Mouse (Mus musculus) left cerebral cortex, adult 8-10 months (tissue): ENCODE measurements around the gene Olfr103. TPM values are rescaled to one million over a fixed set of nuclear protein-coding genes. Genes with fewer than 3 reads are reported as not detected.

Experiments used
- DNase-seq, 2 experiments: peaks; one replicate each; pipeline ENCODE4 v3.0.0; 2022; ENCODE audit warnings: low spot score in 2 of 2
- total RNA-seq, 4 experiments: library from RNA; stranded (reverse); gene quantifications; 2 replicates each; pipeline ENCODE4 v1.2.4; 2022

Olfr103 gene
- not detected for total RNA-seq

DNA sequence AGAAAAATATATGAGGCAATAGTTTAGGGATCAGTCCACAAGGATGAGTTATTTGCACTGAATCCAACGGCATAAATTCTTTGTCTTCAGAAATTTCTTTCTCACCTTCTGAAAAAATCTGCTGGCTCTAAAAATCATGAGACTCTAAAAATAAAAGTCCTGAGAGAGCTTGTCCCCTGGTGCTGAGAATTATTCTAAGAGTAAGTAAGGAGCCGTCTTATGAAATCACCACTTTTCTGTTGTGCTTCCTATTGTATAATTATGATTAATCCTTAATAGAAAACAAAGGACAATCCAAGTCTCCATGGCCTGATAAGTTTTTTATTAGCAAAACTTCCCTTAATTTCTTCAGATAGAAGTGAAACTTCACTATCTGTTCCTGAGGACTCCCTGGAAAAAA, at the start of gene Olfr103:
Olfr103 (minus strand) TSS at position 101 of the 400 bp plus-strand sequence.
- no peak for DNase-seq

DNA sequence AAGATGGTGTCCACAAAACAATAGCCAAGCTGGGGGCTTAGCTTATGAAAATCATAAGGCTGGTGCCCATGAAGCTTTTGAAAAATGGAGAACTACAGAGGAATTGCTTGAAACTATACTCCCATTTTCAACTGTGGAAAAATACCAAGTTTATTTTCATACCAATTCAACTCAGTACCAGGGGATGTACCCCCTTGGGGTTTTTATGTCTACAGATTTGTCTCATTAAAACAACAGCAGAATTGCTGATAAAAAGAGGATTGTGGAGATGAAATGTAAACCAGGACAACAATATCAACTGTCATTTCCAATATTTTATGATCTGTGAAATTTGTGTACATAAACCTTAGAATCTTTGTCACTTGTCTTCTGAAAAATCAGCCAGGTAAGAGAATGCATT, 39.2 kb upstream of the Olfr103 start, which contains the start of gene Olfr105-ps:
Olfr105-ps (plus strand) TSS at position 301 of the 400 bp plus-strand sequence.
- DNase-seq: no peak

DNA sequence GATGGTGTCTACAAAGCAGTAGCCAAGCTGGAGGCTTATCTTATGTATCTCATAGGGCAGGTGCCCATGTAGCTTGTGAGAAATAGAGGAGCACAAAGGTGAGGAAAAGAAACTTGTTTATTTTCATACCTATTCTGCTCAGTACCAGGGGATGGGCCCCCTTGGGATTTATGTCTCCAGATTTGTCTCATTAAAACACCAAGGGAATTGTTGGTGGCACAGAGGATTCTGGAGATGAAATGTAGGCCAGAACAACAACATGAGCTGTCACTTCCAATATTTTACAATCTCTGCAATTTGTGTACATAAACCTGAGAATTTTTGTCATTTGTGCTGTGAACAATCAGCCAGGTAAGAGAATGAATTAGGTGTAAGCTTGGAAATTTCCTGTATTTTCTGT, 19.8 kb upstream of the Olfr103 start, which contains the start of gene Olfr104-ps:
Olfr104-ps (plus strand) TSS at position 301 of the 400 bp plus-strand sequence.
- no peak for DNase-seq

DNA sequence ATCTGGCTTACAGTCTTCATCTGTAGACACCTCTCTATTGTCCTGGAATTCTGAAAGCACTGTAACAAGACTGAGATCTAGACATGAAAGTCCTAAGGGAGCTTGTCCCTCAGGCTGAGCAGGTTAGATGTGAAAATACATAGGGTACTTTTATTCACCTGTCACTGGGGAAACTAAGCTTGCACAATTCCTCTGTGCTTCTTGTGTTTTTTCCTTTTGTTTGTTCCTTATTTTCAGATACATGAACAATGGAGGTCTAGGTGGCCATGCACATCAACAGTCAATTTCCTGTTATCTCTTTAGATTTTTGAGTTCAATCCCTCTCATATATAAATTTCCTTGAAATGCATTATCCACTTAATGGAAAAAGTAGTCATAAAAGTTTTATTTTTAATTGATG, 22.5 kb downstream of the Olfr103 start, which contains the start of gene Olfr102:
Olfr102 (minus strand) TSS at position 101 of the 400 bp plus-strand sequence.
- no peak for DNase-seq

DNA sequence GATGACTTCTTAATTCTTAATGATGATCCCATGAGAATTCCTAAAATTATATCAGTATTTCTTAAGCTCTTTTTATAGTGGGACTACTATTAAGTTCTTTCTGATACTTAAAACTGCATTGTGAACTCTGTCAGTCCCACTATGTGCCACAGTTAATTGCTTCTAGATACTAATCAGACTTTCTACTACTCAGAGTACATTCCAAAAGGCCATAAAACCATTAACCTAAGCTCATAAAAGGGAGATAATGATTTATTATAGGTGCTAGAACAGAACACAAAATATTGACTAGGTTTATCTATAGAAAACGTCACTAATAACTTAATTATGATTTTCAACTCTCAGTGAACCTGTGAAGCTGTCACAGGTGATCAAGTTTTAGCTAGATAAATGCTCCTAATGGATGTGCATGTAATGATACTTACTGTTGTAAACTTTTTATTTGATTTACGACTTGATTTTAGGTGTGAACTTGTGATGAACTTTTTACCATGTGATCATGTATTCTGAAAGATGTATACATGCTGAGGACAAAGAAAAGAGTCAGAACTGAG, 29.3 kb downstream of the Olfr103 start:
- DNase-seq: no peak

DNA sequence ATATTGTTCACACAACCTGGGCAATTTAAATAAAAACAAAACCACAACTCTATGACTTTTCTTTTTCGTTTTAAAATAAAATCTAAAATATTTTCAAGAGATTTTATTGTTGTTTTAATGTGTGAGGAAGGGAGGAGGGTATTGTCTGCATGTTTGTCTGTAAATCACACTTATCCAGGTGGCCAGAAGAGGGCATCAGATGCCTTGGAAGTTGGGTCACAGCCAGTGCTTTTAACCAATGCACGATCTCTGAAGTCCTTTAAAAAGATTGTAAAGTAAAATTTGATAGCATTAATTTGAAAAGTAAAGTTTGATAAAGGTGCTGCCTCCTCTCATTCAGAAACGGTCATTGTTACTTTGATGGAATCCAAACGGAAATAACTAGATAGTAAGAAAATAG, 31.0 kb downstream of the Olfr103 start:
- DNase-seq: no peak

DNA sequence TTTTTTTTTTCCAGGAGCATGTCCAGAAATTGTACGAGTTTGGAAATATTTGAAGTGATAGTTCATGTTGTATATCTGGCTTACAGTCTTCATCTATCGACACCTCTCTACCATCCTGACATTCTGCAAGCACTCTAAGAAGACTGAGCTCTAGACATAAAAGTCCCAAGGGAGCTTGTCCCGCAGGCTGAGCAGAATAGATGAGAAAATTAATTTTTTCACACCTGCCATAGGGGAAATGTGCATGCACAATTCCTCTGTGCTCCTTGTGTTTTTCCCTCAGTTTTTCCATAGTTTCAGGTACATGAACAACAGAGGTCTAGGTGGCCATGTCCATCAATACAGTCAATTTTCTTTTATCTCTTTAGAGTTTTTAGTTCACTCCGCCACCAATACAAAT, 35.3 kb downstream of the Olfr103 start, which contains the start of gene Olfr101:
Olfr101 (minus strand) TSS at position 101 of the 400 bp plus-strand sequence.
- no peak for DNase-seq

Other genes with a start within 250 kb of the Olfr103 start
- gene Olfr91, start 241.4 kb downstream of the Olfr103 start, total RNA-seq: not detected
- not detected for gene Olfr92, start 219.6 kb downstream of the Olfr103 start, total RNA-seq
- not detected for gene Olfr93, start 178.2 kb downstream of the Olfr103 start, total RNA-seq
- not detected for gene Ubd, start 145.8 kb downstream of the Olfr103 start, total RNA-seq
- gene Olfr94, start 138.7 kb downstream of the Olfr103 start, total RNA-seq: not detected
- not detected for gene Olfr95, start 126.6 kb downstream of the Olfr103 start, total RNA-seq
- gene Olfr96, start 119.6 kb downstream of the Olfr103 start, total RNA-seq: not detected
- not detected for gene Olfr97, start 102.4 kb downstream of the Olfr103 start, total RNA-seq
- not detected for gene Olfr98, start 75.9 kb downstream of the Olfr103 start, total RNA-seq
- 1 to 10 TPM; 3.5 to 7.0 (median 4.7) TPM for gene H2-M3, start 69.5 kb downstream of the Olfr103 start, total RNA-seq
- not detected for gene Olfr99, start 56.2 kb downstream of the Olfr103 start, total RNA-seq
- gene Olfr101, start 35.4 kb downstream of the Olfr103 start, total RNA-seq: not detected
- gene Olfr102, start 22.6 kb downstream of the Olfr103 start, total RNA-seq: not detected
- gene Olfr104-ps, start 19.9 kb upstream of the Olfr103 start, total RNA-seq: not detected
- gene Olfr105-ps, start 39.3 kb upstream of the Olfr103 start, total RNA-seq: not detected
- not detected for gene Olfr106-ps, start 50.7 kb upstream of the Olfr103 start, total RNA-seq
- not detected for gene Olfr107, start 59.5 kb upstream of the Olfr103 start, total RNA-seq
- not detected for gene Olfr108, start 105.8 kb upstream of the Olfr103 start, total RNA-seq
- gene Olfr109, start 119.2 kb upstream of the Olfr103 start, total RNA-seq: not detected
- not detected for gene H2-M2, start 143.9 kb upstream of the Olfr103 start, total RNA-seq
- gene Olfr110, start 152.8 kb upstream of the Olfr103 start, total RNA-seq: 1 to 10 TPM in 1 of 4 experiments, under 1 TPM in 1, not detected in 2; 0.87 to 1.6 TPM
- 1 to 10 TPM in 2 of 4 experiments, under 1 TPM in 2; 0.36 to 3.8 (median 1.7) TPM for gene Olfr111, start 168.3 kb upstream of the Olfr103 start, total RNA-seq
- gene Olfr112, start 229.8 kb upstream of the Olfr103 start, total RNA-seq: not detected
- gene Olfr113, start 238.0 kb upstream of the Olfr103 start, total RNA-seq: not detected